Mouse (Mus musculus): ENCODE results near the gene Zic1.

- TF ChIP-seq CTCF (IDR thresholded peaks at IDR 0.05; ENCODE audit: insufficient read depth, low read length) (no peak), POLR2A (IDR thresholded peaks at IDR 0.05; ENCODE audit: borderline replicate concordance, extremely low read depth, low read depth, low read length) (no peak)
Measured at GRCm38 (mm10) chr9:91355270-91355589, 10.4 kb downstream of the Zic1 start.
